Mouse (Mus musculus) forebrain, embryonic 10.5 days (tissue): ENCODE measurements at regions not wholly inside any gene's neighbourhood (a gene's known extent, or its start where the extent isn't known, plus 50 kb on each side); places are given as distances from the start of the nearest gene placed in this dataset.

Experiments used
- DNase-seq: peaks from one replicate; pipeline ENCODE4 v3.0.0-alpha.2; 2017; ENCODE audit warnings: low spot score; ENCODE audit errors: extremely low spot score
- H3K27ac ChIP-seq: fragments of 300-500 bp; sonication (generic); 2 replicates; pipeline ENCODE4 v1.5.1; 2016; ENCODE audit warnings: mild to moderate bottlenecking
- H3K27me3 ChIP-seq: fragments of 300-500 bp; sonication (generic); 2 replicates; pipeline ENCODE4 v1.6.1; 2016; ENCODE audit warnings: mild to moderate bottlenecking; ENCODE audit not compliant: poor library complexity, severe bottlenecking
- H3K36me3 ChIP-seq: fragments of 300-500 bp; sonication (generic); replicated peaks from 2 replicates; pipeline ENCODE4 v1.6.1; 2016; ENCODE audit warnings: mild to moderate bottlenecking, moderate library complexity
- H3K4me1 ChIP-seq: fragments of 300-500 bp; sonication (generic); 2 replicates; pipeline ENCODE4 v1.6.1; 2016
- H3K4me3 ChIP-seq: fragments of 300-500 bp; sonication (generic); 2 replicates; pipeline ENCODE4 v1.5.1; 2016; ENCODE audit warnings: mild to moderate bottlenecking, moderate library complexity
- H3K9me3 ChIP-seq: fragments of 300-500 bp; sonication (generic); 2 replicates; pipeline ENCODE4 v1.6.1; 2016; ENCODE audit warnings: mild to moderate bottlenecking, moderate library complexity
- WGBS: fragments of 180-500 bp; shearing (Covaris S2); methylation state at CpG from one replicate; pipeline ENCODE4 v1.1.7; 2016; 5-methylcytosine and 5-hydroxymethylcytosine counted together

GRCm38 (mm10) chr7:70735591-70735990 lies 369.1 kb upstream of the Nr2f2 start:
- WGBS: 92% methylated on average over 2 of the region's 2 CpGs
- H3K9me3 ChIP-seq: peaks cover 6% of the 10 kb centered on the region; the same call in 1 of the 2 replicates
- no peaks in the 10 kb centered on the region for H3K27me3 ChIP-seq
- no peak for DNase-seq
- 0 out of 2 replicates have a peak, but pooled peaks cover 3% of the 10 kb centered on the region for H3K4me1 ChIP-seq
- H3K4me3 ChIP-seq: no peak overlapping the region
- H3K36me3 ChIP-seq: no peaks in the 10 kb centered on the region
- no peak overlapping the region for H3K27ac ChIP-seq

- no peaks in the 10 kb centered on the region for H3K36me3 ChIP-seq
- peaks cover 3% of the 10 kb centered on the region; the same call in 1 of the 2 replicates for H3K9me3 ChIP-seq
- no peak overlapping the region for H3K27ac ChIP-seq
- no peak for DNase-seq
- 0 out of 2 replicates have a peak, but pooled peaks cover 3% of the 10 kb centered on the region for H3K4me1 ChIP-seq
- H3K27me3 ChIP-seq: no peaks in the 10 kb centered on the region
- no peak overlapping the region for H3K4me3 ChIP-seq
These were observed 367.0 kb upstream of the Nr2f2 start for GRCm38 (mm10) chr7:70733501-70733900.

- DNase-seq: no peak
- 0 out of 2 replicates have a peak, but pooled peaks cover 3% of the 10 kb centered on the region for H3K4me1 ChIP-seq
- no peaks in the 10 kb centered on the region for H3K36me3 ChIP-seq
- H3K27ac ChIP-seq: no peak overlapping the region
- no peaks in the 10 kb centered on the region for H3K9me3 ChIP-seq
- WGBS: 93% methylated on average over 8 of the region's 8 CpGs
- H3K4me3 ChIP-seq: no peak overlapping the region
- no peaks in the 10 kb centered on the region for H3K27me3 ChIP-seq
These were observed 363.4 kb upstream of the Nr2f2 start for GRCm38 (mm10) chr7:70729896-70730295.

DNA sequence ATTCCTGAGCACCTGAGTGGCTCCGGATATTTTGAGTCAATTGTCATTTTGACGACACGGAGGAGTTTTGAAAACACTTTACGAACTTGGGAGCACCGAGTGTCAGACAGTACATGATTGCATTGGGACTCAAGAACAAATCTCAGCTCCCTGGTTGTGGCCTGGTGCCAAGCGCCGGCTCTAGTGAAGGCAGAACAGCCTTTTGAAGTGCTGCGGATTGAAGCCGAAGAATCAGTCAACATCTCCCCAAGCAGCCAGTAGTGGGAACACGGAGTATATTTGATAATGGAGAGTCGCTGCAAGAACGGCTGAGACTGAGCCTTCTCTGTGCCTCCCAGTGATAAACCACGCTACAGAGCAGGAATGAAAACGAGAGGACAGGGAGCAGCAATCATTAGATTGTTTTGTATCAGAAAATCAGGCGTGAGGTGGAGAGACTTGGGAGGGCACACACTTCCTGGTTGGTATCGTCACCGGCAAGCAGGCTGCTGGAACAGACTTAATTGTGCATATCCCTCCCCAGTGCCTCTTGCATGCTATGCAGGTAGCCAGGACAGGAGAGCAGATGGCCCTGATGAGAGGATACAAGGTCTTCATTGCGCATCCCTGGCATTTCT lies 351.7 kb upstream of the Nr2f2 start:
- Histone ChIP-seq H3K4me3 (no peak overlapping the region), H3K36me3 (no peaks in the 10 kb centered on the region), H3K27ac (no peak overlapping the region), H3K4me1 (no peaks in the 10 kb centered on the region), H3K27me3 (no peaks in the 10 kb centered on the region), H3K9me3 (no peaks in the 10 kb centered on the region)
- 87% methylated on average over 18 of the region's 18 CpGs for WGBS
- DNase-seq: no peak

DNA sequence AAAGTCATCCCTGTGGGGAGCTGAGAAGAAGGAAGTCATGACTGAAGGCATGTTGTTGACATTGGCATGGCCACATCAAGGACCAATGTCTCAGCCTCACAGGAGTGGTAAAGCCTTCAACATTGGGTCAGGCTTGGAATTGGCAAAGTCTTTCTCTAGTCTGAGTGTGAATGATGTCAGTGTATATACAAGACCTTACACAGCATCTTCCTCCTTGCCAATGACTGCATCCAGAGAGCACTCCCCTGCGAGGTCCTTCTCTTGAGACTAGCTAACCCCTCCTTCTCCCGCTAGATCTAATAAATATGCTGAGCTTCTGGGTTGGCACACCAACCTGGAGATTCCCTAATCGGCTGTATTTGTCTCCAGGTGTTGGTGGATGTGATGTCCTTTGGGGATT lies 351.1 kb upstream of the Nr2f2 start:
- DNase-seq: no peak
- H3K27ac ChIP-seq: no peak overlapping the region
- no peaks in the 10 kb centered on the region for H3K36me3 ChIP-seq
- no peaks in the 10 kb centered on the region for H3K4me1 ChIP-seq
- no peaks in the 10 kb centered on the region for H3K9me3 ChIP-seq
- 88% methylated on average over 3 of the region's 3 CpGs for WGBS
- H3K4me3 ChIP-seq: no peak overlapping the region
- no peaks in the 10 kb centered on the region for H3K27me3 ChIP-seq

DNA sequence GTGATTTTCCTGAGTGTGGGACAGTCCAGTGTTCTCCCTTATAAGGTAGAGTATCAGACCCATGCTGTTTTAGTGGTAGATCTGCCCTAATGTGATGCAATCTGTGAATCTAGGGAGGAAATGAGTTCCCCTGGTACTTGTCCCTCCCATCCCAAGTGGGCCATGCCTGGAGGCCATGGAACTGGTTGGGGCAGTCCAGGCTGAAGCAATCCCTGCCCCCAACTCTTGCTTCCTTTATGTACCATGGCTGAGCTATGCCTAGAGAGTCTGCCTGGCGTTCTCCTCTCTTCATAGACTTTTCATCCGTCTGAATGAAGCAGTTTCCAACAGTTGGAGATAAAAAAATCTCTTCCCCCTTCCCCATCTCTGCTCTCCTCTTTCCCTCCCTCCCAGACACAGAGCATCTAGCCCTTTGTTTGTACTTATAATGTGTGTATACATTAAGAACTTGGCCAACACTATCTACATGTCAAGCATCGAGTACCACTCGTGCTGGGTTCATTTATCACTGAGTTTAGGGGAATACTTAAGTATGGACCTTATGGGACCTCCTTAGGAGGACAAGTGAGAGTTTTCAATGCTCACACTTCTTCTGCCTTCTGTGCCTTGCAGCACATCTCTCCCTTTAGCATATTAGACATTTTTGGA lies 350.4 kb upstream of the Nr2f2 start:
- Histone ChIP-seq H3K4me1 (no peaks in the 10 kb centered on the region), H3K27ac (no peak overlapping the region), H3K27me3 (no peaks in the 10 kb centered on the region), H3K36me3 (no peaks in the 10 kb centered on the region), H3K9me3 (no peaks in the 10 kb centered on the region), H3K4me3 (no peak overlapping the region)
- WGBS: 86% methylated on average over 4 of the region's 4 CpGs
- no peak for DNase-seq

GRCm38 (mm10) chr7:70712141-70712540 lies 345.6 kb upstream of the Nr2f2 start:
- WGBS: 92% methylated on average over 6 of the region's 6 CpGs
- H3K4me1 ChIP-seq: no peaks in the 10 kb centered on the region
- no peaks in the 10 kb centered on the region for H3K9me3 ChIP-seq
- H3K27me3 ChIP-seq: no peaks in the 10 kb centered on the region
- H3K27ac ChIP-seq: no peak overlapping the region
- DNase-seq: no peak
- no peaks in the 10 kb centered on the region for H3K36me3 ChIP-seq
- H3K4me3 ChIP-seq: no peak overlapping the region

DNA sequence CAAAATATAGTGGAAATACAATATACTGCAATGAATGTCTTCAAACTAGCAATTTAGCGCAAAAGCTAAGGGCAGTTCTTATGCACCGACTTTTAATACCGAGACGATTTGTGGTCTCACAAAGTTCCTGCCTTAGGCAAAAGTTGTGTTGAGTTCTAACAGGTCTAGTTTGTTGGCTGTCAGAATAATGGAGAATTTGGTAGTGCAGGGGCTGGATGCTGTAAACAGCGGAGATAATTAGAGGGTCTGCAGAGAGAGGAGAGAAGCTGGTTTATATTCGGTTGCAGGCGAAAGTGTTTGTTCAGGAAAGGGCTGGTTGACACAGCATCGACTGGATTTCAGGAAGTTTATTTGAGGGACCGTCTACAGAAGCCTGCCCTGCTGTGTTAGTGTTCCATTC lies 339.7 kb upstream of the Nr2f2 start:
- Histone ChIP-seq H3K27me3 (no peaks in the 10 kb centered on the region), H3K9me3 (no peaks in the 10 kb centered on the region), H3K36me3 (no peaks in the 10 kb centered on the region), H3K27ac (no peak overlapping the region), H3K4me3 (no peak overlapping the region), H3K4me1 (no peaks in the 10 kb centered on the region)
- WGBS: 83% methylated on average over 9 of the region's 9 CpGs
- DNase-seq: no peak

- DNase-seq: no peak
- WGBS: 91% methylated on average over 1 of the region's 1 CpGs
- peaks cover 5% of the 10 kb centered on the region; the same call in 1 of the 2 replicates for H3K4me1 ChIP-seq
- H3K27me3 ChIP-seq: no peaks in the 10 kb centered on the region
- H3K36me3 ChIP-seq: no peaks in the 10 kb centered on the region
- no peaks in the 10 kb centered on the region for H3K9me3 ChIP-seq
- H3K4me3 ChIP-seq: no peak overlapping the region
- H3K27ac ChIP-seq: no peak overlapping the region
These were observed 337.2 kb upstream of the Nr2f2 start for GRCm38 (mm10) chr7:70703784-70704183.

- DNase-seq: no peak
- Histone ChIP-seq H3K36me3 (no peaks in the 10 kb centered on the region), H3K27me3 (no peaks in the 10 kb centered on the region), H3K4me1 (peaks cover 8% of the 10 kb centered on the region; the same call in 1 of the 2 replicates), H3K27ac (no peak overlapping the region), H3K9me3 (no peaks in the 10 kb centered on the region), H3K4me3 (no peak overlapping the region)
- 86% methylated on average over 4 of the region's 4 CpGs for WGBS
These were observed 333.9 kb upstream of the Nr2f2 start for GRCm38 (mm10) chr7:70700461-70700860.

GRCm38 (mm10) chr7:70699391-70699790 lies 332.9 kb upstream of the Nr2f2 start:
- Histone ChIP-seq H3K27ac (no peak overlapping the region), H3K4me1 (peaks cover 8% of the 10 kb centered on the region; the same call in 1 of the 2 replicates), H3K36me3 (no peaks in the 10 kb centered on the region), H3K27me3 (no peaks in the 10 kb centered on the region), H3K4me3 (no peak overlapping the region), H3K9me3 (no peaks in the 10 kb centered on the region)
- WGBS: 57% methylated on average over 2 of the region's 2 CpGs
- peak; percentile 22 for DNase-seq

DNA sequence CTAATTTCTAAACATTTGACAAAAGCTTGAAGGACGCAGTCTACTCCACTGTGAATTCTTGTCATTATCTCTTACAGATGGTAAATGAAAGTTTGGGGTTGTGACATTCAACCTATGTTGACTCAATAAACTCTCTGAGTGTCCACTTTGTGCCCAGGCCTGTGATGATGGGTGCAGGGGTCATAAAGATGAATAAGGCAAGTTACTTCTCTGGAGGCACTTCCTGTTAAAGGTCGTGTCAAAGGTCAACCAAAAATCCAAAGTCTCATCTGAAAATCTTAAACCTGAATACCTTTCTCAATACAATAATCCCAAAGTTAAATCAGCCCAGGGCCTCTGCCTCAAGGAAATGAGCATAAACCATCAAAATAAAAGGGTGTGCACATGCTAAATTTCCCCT lies 332.5 kb upstream of the Nr2f2 start:
- Histone ChIP-seq H3K9me3 (no peaks in the 10 kb centered on the region), H3K27me3 (no peaks in the 10 kb centered on the region), H3K36me3 (no peaks in the 10 kb centered on the region), H3K4me3 (no peak overlapping the region), H3K27ac (no peak overlapping the region), H3K4me1 (peaks cover 8% of the 10 kb centered on the region; the same call in 1 of the 2 replicates)
- DNase-seq: no peak
- 68% methylated on average over 2 of the region's 2 CpGs for WGBS

- Histone ChIP-seq H3K27ac (no peak overlapping the region), H3K4me1 (no peaks in the 10 kb centered on the region), H3K4me3 (no peak overlapping the region), H3K27me3 (no peaks in the 10 kb centered on the region), H3K9me3 (no peaks in the 10 kb centered on the region), H3K36me3 (no peaks in the 10 kb centered on the region)
- 91% methylated on average over 4 of the region's 4 CpGs for WGBS
- no peak for DNase-seq
These were observed 325.6 kb upstream of the Nr2f2 start for GRCm38 (mm10) chr7:70692160-70692559.
